12 mouse cellular contexts compared by ENCODE assay signal in genomic region chr1:82986738-82987137, GRCm38 (mm10).
"Had no signal": no experiment of that assay in that cellular context is flagged by ENCODE, and none has a peak within 500 bp of the region (broad histone marks: within the 10 kb centered on the region; RNA-seq: fewer than 3 reads in every experiment).

No protein-coding gene starts in this region.

- DNase-seq: retina, postnatal 1 day; right cerebral cortex, adult 18-20 months; right cerebral cortex, postnatal 14 days; right cerebral cortex, postnatal 25 days; right cerebral cortex, postnatal 4 days; spleen, adult 18-20 months; thymus, adult 18-20 months; thymus, adult 2 months; thymus, postnatal 14 days; thymus, postnatal 25 days; thymus, postnatal 36 days; thymus, postnatal 4 days had no signal
